ENCODE assay signal across 25 mouse cellular contexts in the genomic region with DNA sequence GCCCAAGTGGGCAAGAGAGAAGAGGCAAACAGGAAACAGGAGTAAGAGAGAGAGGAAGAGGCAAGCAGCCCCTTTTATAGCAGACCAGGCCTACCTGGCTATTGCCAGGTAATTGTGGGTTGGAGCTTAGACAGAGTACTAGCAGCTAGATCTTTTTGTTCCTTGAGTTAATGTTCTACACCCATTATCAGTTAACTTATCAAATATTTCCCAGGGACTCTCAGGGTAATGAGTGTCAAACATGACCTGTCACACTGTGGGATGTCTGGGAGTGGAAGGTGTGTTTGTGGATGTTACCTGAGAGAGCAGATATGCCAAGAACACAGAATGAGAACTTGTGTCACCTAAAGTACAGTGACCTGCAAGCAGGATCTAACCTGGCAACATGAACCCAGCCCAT.
DNase-seq lines count a peak whose midpoint lies in the region; ATAC-seq and TF ChIP-seq lines count a peak whose summit lies in the region.
"Had no signal": no experiment of that assay in that cellular context is flagged by ENCODE, and none has a peak within 500 bp of the region (broad histone marks: within the 10 kb centered on the region; RNA-seq: fewer than 3 reads in every experiment).

No protein-coding gene starts in this region.

- no peak overlapping the region for H3K9ac ChIP-seq in intestine, embryonic 16.5 days (ENCODE audit: low read depth, low read length)
- H3K9ac ChIP-seq in stomach, embryonic 16.5 days (ENCODE audit: low read length) = no peak overlapping the region
- H3K9ac ChIP-seq: forebrain, embryonic 13.5 days; heart, embryonic 13.5 days; hindbrain, embryonic 14.5 days had no signal

- no peaks in the 10 kb centered on the region for H3K36me3 ChIP-seq in kidney, adult 2 months (ENCODE audit: control insufficient read depth, insufficient read depth, low read length)
- no peaks in the 10 kb centered on the region for H3K36me3 ChIP-seq in intestine, embryonic 16.5 days (ENCODE audit: control insufficient read depth, insufficient read depth, low read length)
- H3K36me3 ChIP-seq in stomach, embryonic 16.5 days (ENCODE audit: control insufficient read depth, insufficient read depth, low read length) = no peaks in the 10 kb centered on the region
- H3K36me3 ChIP-seq: forebrain, embryonic 10.5 days; G1E; heart, embryonic 13.5 days had no signal

- no peak for TF ChIP-seq POLR2A in kidney, adult 2 months (IDR thresholded peaks at IDR 0.05; ENCODE audit: low read depth, low read length)

- H3K4me2 ChIP-seq in intestine, embryonic 16.5 days (ENCODE audit: low read depth, low read length) = no peak overlapping the region
- no peak overlapping the region for H3K4me2 ChIP-seq in stomach, embryonic 16.5 days (ENCODE audit: low read depth, low read length)
- H3K4me2 ChIP-seq: forebrain, embryonic 13.5 days; heart, embryonic 13.5 days; hindbrain, embryonic 14.5 days had no signal

- DNase-seq in kidney, adult 2 months = no peak
- DNase-seq in kidney, adult 11 months = no peak
- DNase-seq in gastrocnemius, adult 8-10 months (ENCODE audit: low spot score in 2 of 2) = no peak
- no peak for DNase-seq in c-Kit-positive CD71-positive TER-119-positive erythroid progenitor cells, embryonic 14.5 days (ENCODE audit: low spot score)
- no peak for DNase-seq in spleen, postnatal 36 days (ENCODE audit: low spot score in 2 of 2)
- DNase-seq: adrenal gland, postnatal 14 days; B cell, adult 2 months; cerebellum, adult 11-12 months; cerebellum, adult 9-10 months; cerebellum, postnatal 14 days; gastrocnemius, postnatal 14 days; heart, adult 18-20 months; heart, postnatal 14 days; heart, postnatal 4 days had no signal

- no peaks in the 10 kb centered on the region for H3K9me3 ChIP-seq in intestine, embryonic 16.5 days (ENCODE audit: control insufficient read depth, low read length)
- H3K9me3 ChIP-seq in stomach, embryonic 16.5 days (replicated peaks; ENCODE audit: control insufficient read depth, low read length) = no peaks in the 10 kb centered on the region
- H3K9me3 ChIP-seq: forebrain, embryonic 10.5 days; forebrain, embryonic 13.5 days; heart, embryonic 13.5 days had no signal

- H3K4me3 ChIP-seq in kidney, adult 2 months (ENCODE audit: insufficient read depth, low read depth, low read length) = no peak overlapping the region
- no peak overlapping the region for H3K4me3 ChIP-seq in intestine, embryonic 16.5 days (ENCODE audit: low read length)
- H3K4me3 ChIP-seq in stomach, embryonic 16.5 days (replicated peaks; ENCODE audit: low read length) = no peak overlapping the region
- H3K4me3 ChIP-seq: forebrain, embryonic 10.5 days; forebrain, embryonic 13.5 days; heart, embryonic 13.5 days had no signal

- peak overlapping the region; percentile 50 for H3K27ac ChIP-seq in kidney, adult 2 months (ENCODE audit: insufficient read depth, low read depth, low read length)
- H3K27ac ChIP-seq in intestine, embryonic 16.5 days (ENCODE audit: low read length) = no peak overlapping the region; the same call in 1 of the 2 replicates
- H3K27ac ChIP-seq in stomach, embryonic 16.5 days (ENCODE audit: low read length) = no peak overlapping the region
- H3K27ac ChIP-seq: forebrain, embryonic 10.5 days; forebrain, embryonic 13.5 days; heart, embryonic 13.5 days; hindbrain, embryonic 14.5 days; hindbrain, postnatal 0 days had no signal

- peak; percentile 97 for ATAC-seq in intestine, embryonic 16.5 days
- peak; percentile 44; the same call in 1 of the 2 replicates for ATAC-seq in stomach, embryonic 16.5 days (ENCODE audit: insufficient read depth, low FRiP score)
- ATAC-seq: forebrain, embryonic 13.5 days; forebrain, embryonic 16.5 days; hindbrain, postnatal 0 days; Patski had no signal

- no peak for TF ChIP-seq CTCF in kidney, adult 2 months (conservative IDR thresholded peaks at IDR 0.05; ENCODE audit: insufficient read depth, insufficient read length, low read depth, low read length)

- H3K27me3 ChIP-seq in kidney, adult 2 months (replicated peaks; ENCODE audit: control insufficient read depth, insufficient read depth, low read length) = no peaks in the 10 kb centered on the region
- no peaks in the 10 kb centered on the region for H3K27me3 ChIP-seq in intestine, embryonic 16.5 days (replicated peaks; ENCODE audit: control insufficient read depth, insufficient read depth, low read length)
- H3K27me3 ChIP-seq in stomach, embryonic 16.5 days (ENCODE audit: control insufficient read depth, insufficient read depth, low read length) = no peaks in the 10 kb centered on the region
- H3K27me3 ChIP-seq: CH12.LX; forebrain, embryonic 13.5 days; heart, embryonic 13.5 days; Patski had no signal

- peaks cover 24% of the 10 kb centered on the region; the same call in 1 of the 2 replicates for H3K4me1 ChIP-seq in kidney, adult 2 months (ENCODE audit: control insufficient read depth, insufficient read depth, low read length)
- H3K4me1 ChIP-seq in intestine, embryonic 16.5 days (ENCODE audit: control insufficient read depth, insufficient read depth, low read length) = no peaks in the 10 kb centered on the region
- no peaks in the 10 kb centered on the region for H3K4me1 ChIP-seq in stomach, embryonic 16.5 days (ENCODE audit: control insufficient read depth, insufficient read depth, low read length)
- H3K4me1 ChIP-seq: forebrain, embryonic 10.5 days; forebrain, embryonic 13.5 days had no signal
